Mouse (Mus musculus) bone marrow macrophage, adult 2 months (primary cell): ENCODE data around the gene Kat7. TPM values are rescaled to one million over a fixed set of nuclear protein-coding genes. Genes with fewer than 3 reads are reported as not detected.

Experiments used
- H3K27ac ChIP-seq: 2 replicates; pipeline ENCODE4 v1.5.1; 2012; ENCODE audit warnings: low read depth, low read length; ENCODE audit not compliant: insufficient read depth
- H3K4me1 ChIP-seq: 2 replicates; pipeline ENCODE4 v1.6.1; 2012; ENCODE audit warnings: low read length; ENCODE audit not compliant: control insufficient read depth, insufficient read depth
- H3K4me3 ChIP-seq: 2 replicates; pipeline ENCODE4 v1.5.1; 2012; ENCODE audit warnings: mild to moderate bottlenecking, low read length, moderate library complexity; ENCODE audit not compliant: insufficient read depth
- CTCF ChIP-seq: IDR thresholded peaks from 2 replicates; pipeline ENCODE4 v1.5.1; 2012; ENCODE audit warnings: low read depth, mild to moderate bottlenecking, low read length, moderate library complexity
- POLR2A ChIP-seq: IDR thresholded peaks from 2 replicates; pipeline ENCODE4 v1.6.1; 2012; ENCODE audit warnings: mild to moderate bottlenecking, low read depth, low read length, borderline replicate concordance
- polyA plus RNA-seq: library from polyadenylated mRNA; stranded (reverse); fragments of >200 nt; gene quantifications from 2 replicates; pipeline ENCODE4 v1.2.4, GENCODE M21; 2012; ENCODE audit not compliant: missing spikeins, insufficient read depth, insufficient read length

The Kat7 gene
- 41.2 and 41.7 TPM in 2 replicates for polyA plus RNA-seq

DNA sequence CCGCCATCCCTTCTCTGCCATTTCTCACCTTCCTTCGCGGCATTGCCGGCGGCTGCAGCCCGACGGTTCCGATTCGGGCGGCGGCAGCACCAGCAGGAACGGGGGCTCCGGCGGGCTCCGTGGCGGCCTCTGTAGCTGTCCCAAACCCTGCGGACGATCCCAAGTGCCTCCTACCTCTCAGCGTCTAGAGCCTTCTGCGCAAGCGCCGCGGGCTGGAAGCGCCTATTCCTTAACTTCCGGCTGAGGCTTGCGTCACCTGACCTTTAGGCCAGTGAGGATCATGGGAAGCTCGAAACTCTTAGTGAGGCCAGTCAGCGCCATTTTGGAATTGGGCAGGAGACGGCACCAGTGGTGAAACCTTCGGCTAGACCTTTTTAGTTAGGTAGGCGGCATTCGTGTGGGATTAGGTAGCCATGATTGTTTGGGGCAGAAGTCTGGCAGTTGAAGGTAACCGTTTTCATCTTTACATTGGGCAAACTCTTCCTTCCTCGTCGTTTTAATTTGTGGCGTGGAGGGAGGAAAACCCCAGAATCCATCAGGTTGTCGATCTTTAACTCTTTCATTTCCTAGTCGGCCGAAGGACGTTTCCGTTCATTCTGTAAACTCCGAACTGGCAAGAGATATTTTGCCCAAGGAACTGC is at the start of gene Kat7:
Gene Kat7, minus strand, starts transcription at position 240 of the 641 bp plus-strand sequence.
- H3K27ac ChIP-seq, result peak within 1 kb of the TSS; percentile 83
- no peak for TF ChIP-seq POLR2A
- TF ChIP-seq CTCF, result no peak
- peak within 1 kb of the TSS; percentile 91 for H3K4me3 ChIP-seq
- H3K4me1 ChIP-seq, result peaks cover 8% of the 10 kb centered on the region

DNA sequence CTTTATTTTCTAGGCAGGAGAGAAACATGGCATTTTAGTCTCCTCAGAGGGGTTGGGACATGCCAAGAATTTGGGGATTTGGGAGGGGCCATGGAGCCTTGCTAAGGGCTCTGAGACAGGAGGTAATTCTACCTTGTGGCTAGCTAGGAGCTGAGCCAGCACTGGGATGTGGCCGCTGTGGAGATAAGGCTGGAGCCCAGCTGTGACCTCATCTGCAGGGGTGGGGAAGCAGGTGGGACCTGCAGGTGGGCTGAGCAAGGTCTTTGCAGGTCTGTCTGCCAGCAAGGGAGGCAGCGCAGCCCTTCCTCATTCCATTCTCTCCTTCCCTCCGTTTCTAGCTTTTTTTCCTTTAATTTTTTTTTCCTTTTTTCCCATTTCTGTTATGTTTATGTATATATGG is 48.2 kb upstream of the Kat7 start:
- H3K27ac ChIP-seq, result no peak overlapping the region
- H3K4me3 ChIP-seq, result no peak overlapping the region
- no peak for TF ChIP-seq POLR2A
- no peak for TF ChIP-seq CTCF
- H3K4me1 ChIP-seq, result peaks cover 18% of the 10 kb centered on the region

DNA sequence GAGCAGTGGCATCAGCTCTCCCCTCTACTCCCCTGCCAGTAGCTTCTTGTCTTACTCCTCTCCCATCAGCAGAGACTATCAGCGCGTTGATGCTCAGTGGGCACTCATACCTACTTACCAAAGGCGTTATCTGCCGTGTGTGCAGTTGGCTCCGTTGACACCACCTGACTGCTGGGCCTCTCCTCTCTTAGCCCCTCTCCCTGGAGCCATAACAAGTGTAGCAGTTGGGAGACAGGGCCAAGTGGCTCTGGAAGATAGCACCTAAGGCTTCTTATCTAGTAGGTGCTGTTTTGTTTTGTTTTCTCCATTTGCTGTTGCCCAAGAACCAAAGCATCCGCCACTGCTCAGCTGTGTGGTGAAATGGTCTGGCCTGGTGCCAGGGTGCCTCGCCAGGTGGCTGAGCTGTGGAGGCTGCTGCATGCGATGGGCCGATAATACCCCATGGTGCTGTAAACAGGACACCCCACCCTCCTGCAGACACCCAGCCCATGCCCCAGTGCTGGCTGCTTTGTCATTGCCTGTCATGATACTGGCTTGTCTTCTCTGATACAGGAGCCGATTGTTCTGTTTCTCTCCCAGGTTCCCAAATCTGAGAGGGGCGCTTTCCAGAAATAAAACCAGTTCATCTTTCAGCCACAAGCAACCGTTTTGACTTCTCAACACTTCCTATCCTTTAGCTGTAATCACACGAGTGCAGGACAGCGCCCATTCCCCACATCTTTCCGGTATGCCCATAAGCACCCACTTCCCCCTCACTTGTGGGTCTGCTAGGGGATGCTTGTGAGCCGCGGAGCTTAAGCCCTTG is 46.6 kb upstream of the Kat7 start:
- no peak overlapping the region for H3K4me3 ChIP-seq
- TF ChIP-seq POLR2A (no peak), CTCF (no peak)
- peaks cover 18% of the 10 kb centered on the region for H3K4me1 ChIP-seq
- H3K27ac ChIP-seq, result no peak overlapping the region

DNA sequence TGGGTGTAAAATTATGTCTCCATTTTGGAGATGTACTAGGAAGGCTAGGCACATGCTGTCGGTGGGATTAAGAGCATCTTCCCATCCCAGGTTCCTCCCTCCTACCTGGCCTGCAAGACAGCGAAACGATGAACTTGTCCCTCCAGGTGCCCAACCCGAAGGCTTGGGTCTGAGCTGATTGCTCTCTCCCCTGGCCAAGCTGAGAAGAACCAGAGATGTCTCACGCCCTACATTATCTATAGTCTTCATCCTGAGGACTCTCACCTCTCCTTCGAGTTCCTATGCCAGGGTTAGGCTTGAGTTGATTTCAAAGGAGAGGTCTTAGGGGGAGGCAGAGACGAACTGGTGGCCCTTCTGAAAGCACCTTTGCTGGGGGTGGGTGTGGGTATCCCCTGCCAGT is 46.0 kb upstream of the Kat7 start:
- Histone ChIP-seq H3K4me3 (no peak overlapping the region), H3K27ac (no peak overlapping the region), H3K4me1 (peaks cover 18% of the 10 kb centered on the region)
- TF ChIP-seq CTCF (no peak), POLR2A (no peak)

DNA sequence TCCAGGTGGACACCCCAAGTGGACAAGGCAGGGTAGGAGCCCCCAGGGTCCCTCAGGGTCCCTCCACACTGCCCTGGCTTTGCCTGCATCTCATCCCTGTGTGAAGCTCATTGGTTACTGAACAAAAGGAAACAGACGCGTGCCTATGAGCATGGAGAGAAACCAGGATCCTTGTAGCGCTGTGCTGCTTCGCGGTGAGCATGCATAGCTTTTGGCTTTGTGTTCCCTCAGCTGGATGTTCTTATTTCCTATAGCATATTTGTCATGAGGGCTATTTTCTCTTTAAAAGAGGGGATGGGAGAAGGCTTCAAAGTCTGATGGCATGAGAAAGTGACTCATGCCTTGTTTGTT is 45.6 kb upstream of the Kat7 start:
- no peak overlapping the region for H3K27ac ChIP-seq
- H3K4me3 ChIP-seq, result no peak overlapping the region
- TF ChIP-seq POLR2A, result no peak
- no peak for TF ChIP-seq CTCF
- H3K4me1 ChIP-seq, result peaks cover 18% of the 10 kb centered on the region

DNA sequence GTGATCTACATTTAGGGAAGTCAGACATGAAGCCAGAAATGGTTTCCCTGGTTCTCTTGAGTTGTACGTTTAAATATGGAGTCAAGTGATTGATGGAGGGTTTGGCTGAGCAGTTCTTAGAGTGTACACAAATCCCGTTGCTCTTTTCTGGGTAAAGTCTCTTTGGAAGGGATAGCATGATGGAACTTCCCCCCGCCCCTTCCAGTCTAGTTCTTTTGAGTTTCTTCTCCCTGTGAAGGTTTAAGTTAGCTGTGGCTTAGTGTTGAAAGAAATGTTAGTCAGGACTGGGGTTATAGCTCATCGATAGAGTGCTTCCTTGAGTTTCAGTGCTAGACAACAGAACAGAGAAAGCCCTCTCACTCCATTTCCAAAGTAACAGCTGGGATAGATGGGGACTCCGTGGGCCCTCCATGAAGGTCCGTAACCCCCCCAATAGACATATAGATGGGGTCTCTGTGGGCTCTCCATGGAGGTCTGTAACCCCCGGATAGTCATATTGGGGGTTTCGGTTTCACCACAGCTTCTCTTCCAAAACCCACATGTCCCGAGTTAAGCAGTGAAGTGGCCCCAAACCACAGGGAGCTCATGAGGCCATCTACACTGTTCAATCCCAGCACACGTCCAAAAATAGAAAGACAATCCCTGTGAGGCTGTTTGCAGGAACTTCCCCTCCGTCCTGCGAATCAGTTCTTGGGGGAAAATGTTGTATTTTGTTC is 45.1 kb upstream of the Kat7 start:
- Histone ChIP-seq H3K27ac (no peak overlapping the region), H3K4me3 (no peak overlapping the region), H3K4me1 (peaks cover 18% of the 10 kb centered on the region)
- TF ChIP-seq POLR2A (no peak), CTCF (no peak)

DNA sequence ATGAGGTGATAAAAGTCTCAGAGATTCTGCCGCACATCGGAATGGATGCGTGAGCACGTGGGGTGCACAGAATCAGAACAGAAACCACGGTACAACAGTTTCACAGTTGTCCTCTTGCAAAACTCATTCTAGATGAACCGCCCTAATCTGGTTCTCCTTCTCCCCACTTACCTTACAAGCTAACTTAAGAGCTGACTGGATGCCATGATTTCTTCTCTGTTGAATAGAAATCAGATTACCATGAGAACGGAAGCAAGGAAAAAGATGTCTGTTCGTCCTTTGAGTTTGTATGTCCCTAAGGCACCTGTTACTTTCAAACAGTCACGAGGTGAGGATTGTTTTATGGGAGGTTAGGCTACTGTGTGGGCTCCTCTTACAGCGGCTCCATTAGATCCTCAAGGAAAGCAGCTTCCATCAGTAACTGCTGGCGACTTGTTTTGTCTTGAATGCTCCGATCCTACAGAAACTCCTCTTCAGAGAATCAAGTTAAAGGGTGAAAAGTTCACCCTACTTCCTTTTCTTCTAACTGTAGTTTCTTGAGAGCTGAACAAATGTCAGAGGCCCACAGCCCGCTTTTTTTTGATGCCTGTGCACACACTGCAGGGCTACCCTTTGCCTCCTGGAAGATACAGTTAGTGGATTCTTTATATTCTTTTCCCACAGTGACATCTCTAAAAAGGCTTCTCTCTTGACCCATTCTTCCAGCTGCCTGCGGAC is 44.3 kb upstream of the Kat7 start:
- H3K4me1 ChIP-seq, result peaks cover 18% of the 10 kb centered on the region
- TF ChIP-seq CTCF (no peak), POLR2A (no peak)
- H3K4me3 ChIP-seq, result no peak overlapping the region
- no peak overlapping the region for H3K27ac ChIP-seq

DNA sequence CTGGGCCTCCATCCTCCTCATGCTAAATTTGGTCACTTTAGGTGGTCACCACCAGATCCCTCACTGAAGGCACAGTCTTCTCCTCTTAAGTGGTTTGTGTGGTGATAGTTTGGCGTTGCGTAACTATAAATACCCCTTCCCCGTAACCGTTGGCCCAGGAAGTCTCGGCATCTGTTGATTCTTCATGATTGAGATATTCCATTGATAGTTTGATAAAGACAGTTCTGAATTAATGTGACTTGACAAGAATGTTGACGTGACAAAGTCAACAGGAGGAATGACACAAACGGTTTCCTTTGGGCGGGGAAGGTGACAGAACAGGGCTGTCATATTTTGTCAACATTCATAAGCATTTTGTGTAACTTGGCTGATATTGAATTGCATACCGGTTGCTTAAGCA is 43.2 kb upstream of the Kat7 start:
- peaks cover 18% of the 10 kb centered on the region for H3K4me1 ChIP-seq
- TF ChIP-seq CTCF (no peak), POLR2A (no peak)
- no peak overlapping the region for H3K27ac ChIP-seq
- H3K4me3 ChIP-seq, result no peak overlapping the region

DNA sequence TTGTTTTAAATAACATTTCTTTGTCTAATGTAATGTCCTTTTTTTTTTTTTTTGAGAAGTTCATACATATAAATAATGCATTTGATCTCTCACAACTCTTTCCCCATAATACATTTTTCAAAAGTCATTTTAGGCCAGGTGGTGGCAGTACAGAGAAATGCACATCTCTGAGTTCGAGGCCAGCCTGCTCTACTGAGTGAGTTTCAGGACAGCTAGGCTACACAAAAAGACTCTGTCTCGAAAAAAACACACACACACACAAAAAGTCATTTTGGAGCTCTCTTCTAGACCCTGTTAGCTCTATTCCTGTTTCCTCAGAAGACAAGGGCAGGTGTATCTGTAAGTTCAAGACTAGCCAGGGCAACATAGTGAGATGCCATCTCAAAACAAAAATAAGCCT is 42.6 kb upstream of the Kat7 start:
- no peak overlapping the region for H3K4me3 ChIP-seq
- TF ChIP-seq POLR2A (no peak), CTCF (no peak)
- H3K4me1 ChIP-seq, result peaks cover 18% of the 10 kb centered on the region
- H3K27ac ChIP-seq, result no peak overlapping the region
